Mouse (Mus musculus): ENCODE measurements around the gene Qrsl1. TPM values are rescaled to one million over a fixed set of nuclear protein-coding genes. Genes with fewer than 3 reads are reported as not detected.

The Qrsl1 gene
- total RNA-seq, 2 experiments from 2014 or later: 3.2 to 10.1 TPM

- ATAC-seq (replicated peaks; ENCODE audit: low FRiP score, poor library complexity, severe bottlenecking): no peak
Observed at GRCm38 (mm10) chr10:43887676-43888075, 13.9 kb downstream of the Qrsl1 start.

- no peak for ATAC-seq (replicated peaks; ENCODE audit: low FRiP score, poor library complexity, severe bottlenecking)
Observed at GRCm38 (mm10) chr10:43871458-43871857, 30.1 kb downstream of the Qrsl1 start.

- peak; percentile 78 for ATAC-seq (replicated peaks; ENCODE audit: low FRiP score, poor library complexity, severe bottlenecking)
Observed at GRCm38 (mm10) chr10:43870752-43871151, 30.8 kb downstream of the Qrsl1 start.

GRCm38 (mm10) chr10:43856351-43856750, 45.2 kb downstream of the Qrsl1 start:
- ATAC-seq (replicated peaks; ENCODE audit: low FRiP score, poor library complexity, severe bottlenecking): no peak

GRCm38 (mm10) chr10:43855916-43856315, 45.6 kb downstream of the Qrsl1 start:
- no peak for ATAC-seq (replicated peaks; ENCODE audit: low FRiP score, poor library complexity, severe bottlenecking)

GRCm38 (mm10) chr10:43851898-43852297, 49.6 kb downstream of the Qrsl1 start:
- ATAC-seq (replicated peaks; ENCODE audit: low FRiP score, poor library complexity, severe bottlenecking): no peak

- no peak for ATAC-seq (replicated peaks; ENCODE audit: low FRiP score, poor library complexity, severe bottlenecking)
Observed at GRCm38 (mm10) chr10:43849478-43849877, 52.1 kb downstream of the Qrsl1 start.

GRCm38 (mm10) chr10:43846141-43846622, 55.4 kb downstream of the Qrsl1 start:
- ATAC-seq (replicated peaks; ENCODE audit: low FRiP score, poor library complexity, severe bottlenecking): no peak

- 0 out of 2 replicates have a peak, but pooled peaks have one; percentile 67 for ATAC-seq (replicated peaks; ENCODE audit: low FRiP score, poor library complexity, severe bottlenecking)
Observed at GRCm38 (mm10) chr10:43845442-43845841, 56.1 kb downstream of the Qrsl1 start.

- no peak for ATAC-seq (replicated peaks; ENCODE audit: low FRiP score, poor library complexity, severe bottlenecking)
Observed at GRCm38 (mm10) chr10:43841441-43841840, 60.1 kb downstream of the Qrsl1 start.

GRCm38 (mm10) chr10:43832868-43833267, 68.7 kb downstream of the Qrsl1 start:
- no peak for ATAC-seq (replicated peaks; ENCODE audit: low FRiP score, poor library complexity, severe bottlenecking)

- no peak for ATAC-seq (replicated peaks; ENCODE audit: low FRiP score, poor library complexity, severe bottlenecking)
Observed at GRCm38 (mm10) chr10:43830251-43831018, 71.1 kb downstream of the Qrsl1 start.

- no peak for ATAC-seq (replicated peaks; ENCODE audit: low FRiP score, poor library complexity, severe bottlenecking)
Observed at GRCm38 (mm10) chr10:43828686-43829015, 72.9 kb downstream of the Qrsl1 start.

- ATAC-seq (replicated peaks; ENCODE audit: low FRiP score, poor library complexity, severe bottlenecking): no peak
Observed at GRCm38 (mm10) chr10:43827958-43828685, 73.4 kb downstream of the Qrsl1 start.

GRCm38 (mm10) chr10:43826773-43827621, 74.5 kb downstream of the Qrsl1 start:
- ATAC-seq (replicated peaks; ENCODE audit: low FRiP score, poor library complexity, severe bottlenecking): no peak

- no peak for ATAC-seq (replicated peaks; ENCODE audit: low FRiP score, poor library complexity, severe bottlenecking)
Observed at GRCm38 (mm10) chr10:43825696-43826095, 75.8 kb downstream of the Qrsl1 start.

- no peak for ATAC-seq (replicated peaks; ENCODE audit: low FRiP score, poor library complexity, severe bottlenecking)
Observed at GRCm38 (mm10) chr10:43824713-43825112, 76.8 kb downstream of the Qrsl1 start.
